Mouse (Mus musculus) brain, embryonic 14.5 days (tissue): ENCODE data around the gene Dcp1a.

Experiments used
- CTCF ChIP-seq: fragments of 200-500 bp; IDR thresholded peaks from 2 replicates; pipeline ENCODE4 v1.5.1; 2012; ENCODE audit warnings: inconsistent platforms, mild to moderate bottlenecking, moderate library complexity, borderline replicate concordance; ENCODE audit not compliant: insufficient read depth, insufficient read length; ENCODE audit errors: extremely low read depth
- POLR2A ChIP-seq: fragments of 200-500 bp; IDR thresholded peaks from 2 replicates; pipeline ENCODE4 v1.6.1; 2012; ENCODE audit warnings: mild to moderate bottlenecking, inconsistent platforms, borderline replicate concordance; ENCODE audit not compliant: poor library complexity, insufficient read depth, insufficient read length, severe bottlenecking; ENCODE audit errors: extremely low read depth

- no peak for TF ChIP-seq CTCF
- TF ChIP-seq POLR2A, result no peak
Measured at GRCm38 (mm10) chr14:30439915-30440314, 39.4 kb upstream of the Dcp1a start.
